Mouse (Mus musculus): ENCODE measurements around the gene Manba.
"Not testable (repeated sequence)": the region's sequence is repeated elsewhere in the genome, so short reads cannot be mapped to it uniquely, and the experiment has no call there.

The Manba gene

GRCm38 (mm10) chr3:135485128-135485899, at the start of gene Manba:
Gene Manba (plus strand): TSS chr3:135485611.
- peak; percentile 79 for DNase-seq (ENCODE audit: low read depth, low spot score)

GRCm38 (mm10) chr3:135436901-135437616, 48.4 kb upstream of the Manba start:
- DNase-seq (ENCODE audit: low read depth, low spot score): no peak

- DNase-seq (ENCODE audit: low read depth, low spot score): peak; percentile 100
These were observed 47.5 kb upstream of the Manba start, which contains the start of gene Ube2d3 for GRCm38 (mm10) chr3:135437758-135438495. Gene Ube2d3 (plus strand): TSS chr3:135438149.

DNA sequence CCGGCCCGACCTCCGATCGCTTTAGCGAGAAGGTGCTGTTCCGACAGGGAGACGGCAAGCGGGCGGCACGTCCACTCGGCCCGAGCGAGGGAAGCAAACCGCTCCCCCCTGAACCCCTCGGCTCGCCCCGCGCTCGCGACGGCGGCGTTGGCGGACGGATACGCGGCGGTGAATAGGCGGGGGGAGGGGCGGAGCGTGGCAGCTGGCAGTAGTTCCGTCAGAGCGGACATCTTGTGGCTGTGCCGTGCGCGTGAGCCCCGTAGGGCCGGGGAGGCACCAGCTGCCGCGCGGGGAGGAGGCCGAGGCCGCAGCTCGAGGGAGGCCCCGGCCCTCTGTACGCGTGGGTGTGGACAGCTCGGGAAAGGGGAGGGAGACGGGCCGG, 46.9 kb upstream of the Manba start:
- peak; percentile 97 for DNase-seq (ENCODE audit: low read depth, low spot score)

DNA sequence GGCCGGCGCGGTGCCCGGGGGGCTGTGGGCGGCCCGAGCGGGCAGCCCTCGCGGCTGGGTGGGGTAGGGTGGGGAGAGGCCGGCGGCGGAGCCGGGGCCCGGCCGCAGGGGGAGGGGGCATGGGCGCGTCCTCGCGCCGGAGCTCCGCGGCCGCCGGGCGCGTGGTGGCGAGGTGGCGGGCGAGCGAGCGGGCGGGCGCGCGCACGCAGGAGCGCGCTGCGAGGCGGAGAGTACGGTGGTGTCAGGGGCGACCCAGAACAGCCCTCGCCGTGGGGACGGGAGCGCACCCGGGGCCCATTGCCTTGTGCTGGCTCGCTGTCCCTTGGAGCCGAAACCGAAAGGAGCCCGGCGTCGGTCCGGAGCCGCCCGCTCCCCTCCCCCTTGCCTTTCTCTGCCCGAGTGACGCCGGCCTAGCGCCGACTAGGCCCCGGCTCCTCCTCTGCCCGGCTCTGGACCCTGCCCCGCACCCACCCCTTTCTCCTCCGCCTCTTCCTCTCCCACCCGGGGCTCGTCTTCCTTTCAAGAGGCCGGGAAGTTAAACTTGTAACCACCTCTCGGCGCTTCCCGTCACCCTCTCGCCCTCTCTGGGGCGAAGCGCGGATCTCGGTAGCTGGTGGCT, 46.4 kb upstream of the Manba start:
- peak; percentile 91 for DNase-seq (ENCODE audit: low read depth, low spot score)

GRCm38 (mm10) chr3:135439651-135440050, 45.8 kb upstream of the Manba start:
- peak; percentile 28 for DNase-seq (ENCODE audit: low read depth, low spot score)

GRCm38 (mm10) chr3:135440221-135440620, 45.2 kb upstream of the Manba start:
- peak; percentile 77 for DNase-seq (ENCODE audit: low read depth, low spot score)

DNA sequence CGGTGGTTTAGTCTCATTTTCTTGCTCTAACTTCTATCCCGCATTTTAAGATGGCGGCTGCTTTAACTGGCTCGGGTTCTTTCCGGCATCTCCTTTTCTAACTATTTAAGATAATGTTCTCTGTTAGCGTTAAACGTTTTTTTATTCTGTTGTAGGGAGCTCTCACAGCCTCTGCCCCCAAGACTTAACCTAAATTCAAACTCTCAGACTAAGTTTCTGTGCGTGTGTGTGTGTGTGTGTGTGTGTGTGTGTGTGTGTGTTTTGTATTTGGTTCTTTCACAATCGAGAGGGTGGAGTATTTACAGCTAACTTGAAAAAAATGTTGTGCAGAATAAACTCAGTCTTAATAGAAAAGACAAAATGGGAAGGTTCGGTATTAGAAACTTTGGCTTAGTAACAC, 44.8 kb upstream of the Manba start:
- peak; percentile 49 for DNase-seq (ENCODE audit: low read depth, low spot score)

GRCm38 (mm10) chr3:135444930-135445329, 40.5 kb upstream of the Manba start:
- DNase-seq (ENCODE audit: low read depth, low spot score): peak; percentile 20

DNA sequence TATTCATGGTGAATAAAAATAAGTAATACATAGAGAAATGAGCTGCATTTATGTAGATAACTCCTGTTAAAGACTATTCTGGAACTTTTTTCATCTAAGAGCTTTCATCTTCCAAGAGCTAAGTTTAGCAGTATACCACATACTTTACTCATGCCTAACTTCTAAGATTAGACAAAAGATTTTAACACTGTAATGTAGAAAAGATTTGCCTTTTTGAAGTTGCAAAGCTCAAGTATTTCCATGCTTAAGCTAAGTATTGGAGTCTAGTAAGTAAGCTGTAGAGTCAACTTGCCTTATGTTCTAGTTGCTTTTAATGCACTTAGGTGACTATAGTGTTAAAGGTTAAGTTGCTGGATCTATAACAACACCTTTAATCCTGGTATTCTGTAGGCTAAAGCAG, 26.4 kb upstream of the Manba start:
- DNase-seq (ENCODE audit: low read depth, low spot score): no peak

- DNase-seq (ENCODE audit: low read depth, low spot score): no peak
These were observed 17.0 kb upstream of the Manba start for GRCm38 (mm10) chr3:135468402-135468801.

DNA sequence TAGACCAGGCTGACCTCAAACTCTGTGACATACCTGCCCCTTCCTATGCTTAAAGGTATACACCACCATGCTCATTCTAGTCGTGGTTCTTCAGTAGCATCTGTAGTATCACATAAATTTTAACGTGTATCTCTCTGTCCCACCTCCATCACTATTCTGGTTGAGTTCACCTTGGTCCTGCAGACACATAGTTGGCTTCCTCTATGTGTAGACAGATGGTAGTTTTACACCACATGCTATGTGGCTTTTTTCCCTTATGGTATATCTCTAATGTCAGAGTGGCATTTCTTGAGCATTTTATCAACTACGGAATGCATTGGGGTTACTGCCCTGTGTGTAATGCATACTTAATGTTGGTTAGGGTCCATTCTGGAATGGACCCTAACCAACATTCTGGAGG, 16.3 kb upstream of the Manba start:
- DNase-seq (ENCODE audit: low read depth, low spot score): no peak

DNA sequence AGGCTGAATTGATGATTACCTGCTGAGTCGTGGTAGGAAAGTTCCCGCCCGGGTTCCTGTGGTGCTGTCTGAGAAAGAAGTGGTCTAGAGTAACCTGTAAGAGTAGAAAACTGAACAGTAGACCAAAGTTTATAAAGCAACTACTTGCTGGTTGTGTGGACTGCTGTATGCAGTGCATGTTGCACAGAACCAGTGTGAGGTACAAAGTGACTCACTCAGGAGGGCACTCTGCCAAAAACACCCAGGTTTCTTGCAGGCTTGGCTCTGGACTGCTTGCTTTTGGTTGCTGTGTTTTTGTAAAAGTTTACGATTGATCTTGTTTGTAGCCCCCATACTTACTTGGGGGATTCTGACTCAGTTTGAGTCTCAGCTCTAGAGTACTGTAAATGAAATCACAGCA, 15.4 kb upstream of the Manba start:
- peak; percentile 18 for DNase-seq (ENCODE audit: low read depth, low spot score)

GRCm38 (mm10) chr3:135470823-135471222, 14.6 kb upstream of the Manba start:
- no peak for DNase-seq (ENCODE audit: low read depth, low spot score)

DNA sequence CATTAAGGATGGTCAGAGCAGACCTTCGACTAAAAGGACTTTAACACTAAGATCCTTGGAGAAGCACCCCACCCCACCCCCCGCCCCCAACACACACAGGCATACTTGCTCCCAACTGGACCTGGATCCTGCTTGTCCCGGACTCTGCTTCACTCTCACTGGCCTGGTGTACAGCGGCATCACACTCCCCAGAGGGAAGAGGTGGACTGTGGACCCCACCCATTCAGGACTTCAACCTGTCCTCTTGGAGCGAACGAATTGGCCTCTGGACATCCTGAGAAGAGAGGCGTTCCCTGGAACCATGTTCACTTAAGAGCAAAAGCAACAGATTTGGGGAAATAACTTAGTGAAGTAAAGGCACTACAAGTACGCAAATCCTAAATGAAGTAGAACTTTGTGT, 10.4 kb upstream of the Manba start:
- no peak for DNase-seq (ENCODE audit: low read depth, low spot score)

DNA sequence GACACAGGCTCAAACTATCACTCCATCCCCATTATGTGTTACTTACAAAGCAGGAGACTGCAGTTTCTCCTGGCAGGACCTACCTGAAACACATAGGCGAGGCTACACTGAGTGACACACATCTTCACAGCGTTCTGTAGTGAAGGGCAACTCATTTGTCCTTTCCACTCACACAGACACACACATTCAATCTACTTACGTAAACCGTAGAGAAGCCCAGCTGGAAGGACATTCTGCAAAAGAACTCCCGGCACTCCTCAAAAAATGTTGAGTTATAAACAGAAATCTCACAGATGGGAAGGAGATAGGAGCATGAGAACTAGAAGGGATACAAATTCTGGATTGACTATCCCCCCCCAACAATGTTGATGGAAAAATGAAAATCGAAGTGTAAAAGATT, 9.1 kb upstream of the Manba start:
- no peak for DNase-seq (ENCODE audit: low read depth, low spot score)

- DNase-seq (ENCODE audit: low read depth, low spot score): no peak
These were observed 8.4 kb upstream of the Manba start for GRCm38 (mm10) chr3:135476977-135477376.

GRCm38 (mm10) chr3:135479090-135479489, 6.3 kb upstream of the Manba start:
- DNase-seq (ENCODE audit: low read depth, low spot score): not testable (repeated sequence)

GRCm38 (mm10) chr3:135480767-135481166, 4.6 kb upstream of the Manba start:
- no peak for DNase-seq (ENCODE audit: low read depth, low spot score)

- DNase-seq (ENCODE audit: low read depth, low spot score): no peak
These were observed 3.8 kb upstream of the Manba start for GRCm38 (mm10) chr3:135481608-135482007.

DNA sequence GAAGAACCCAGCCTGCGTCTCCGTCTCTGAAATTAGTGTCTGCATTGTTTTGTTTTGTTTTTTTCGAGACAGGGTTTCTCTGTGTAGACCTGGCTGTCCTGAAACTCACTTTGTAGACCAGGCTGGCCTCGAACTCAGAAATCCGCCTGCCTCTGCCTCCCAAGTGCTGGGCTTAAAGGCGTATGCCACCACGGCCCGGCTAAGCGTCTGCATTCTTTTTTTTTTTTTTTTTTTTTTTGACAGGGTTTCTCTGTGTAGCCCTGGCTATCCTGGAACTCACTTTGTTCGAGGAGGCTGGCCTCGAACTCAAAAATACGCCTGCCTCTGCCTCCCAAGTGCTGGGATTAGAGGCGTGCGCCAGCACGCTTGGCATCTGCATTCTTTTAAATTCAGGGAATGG, 761 bp upstream of the Manba start:
- not testable (repeated sequence) for DNase-seq (ENCODE audit: low read depth, low spot score)

GRCm38 (mm10) chr3:135485900-135486241, 460 bp downstream of the Manba start:
- no peak for DNase-seq (ENCODE audit: low read depth, low spot score)
